Mouse (Mus musculus) hindbrain, embryonic 13.5 days (tissue): ENCODE data around the gene Gm14124. TPM values are rescaled to one million over a fixed set of nuclear protein-coding genes. Genes with fewer than 3 reads are reported as not detected.

Source experiments
- ATAC-seq: fragments of 200-750 bp; cut with Nextera tagmentation; 2 replicates; pipeline ENCODE4 v1.8.0; 2017; ENCODE audit warnings: moderate TSS enrichment; ENCODE audit not compliant: low FRiP score
- H3K27ac ChIP-seq: fragments of 300-500 bp; sonication (generic); 2 replicates; pipeline ENCODE4 v1.5.1; 2015; ENCODE audit warnings: inconsistent platforms, mild to moderate bottlenecking, moderate library complexity
- H3K27me3 ChIP-seq: fragments of 300-500 bp; sonication (generic); 2 replicates; pipeline ENCODE4 v1.6.1; 2015; ENCODE audit warnings: mild to moderate bottlenecking, inconsistent platforms
- H3K36me3 ChIP-seq: fragments of 300-500 bp; sonication (generic); 2 replicates; pipeline ENCODE4 v1.6.1; 2015; ENCODE audit warnings: mild to moderate bottlenecking, inconsistent platforms
- H3K4me1 ChIP-seq: fragments of 300-500 bp; sonication (generic); replicated peaks from 2 replicates; pipeline ENCODE4 v1.6.1; 2015; ENCODE audit warnings: inconsistent platforms
- H3K4me2 ChIP-seq: fragments of 300-500 bp; sonication (generic); 2 replicates; pipeline ENCODE4 v1.6.1; 2015; ENCODE audit warnings: inconsistent platforms, mild to moderate bottlenecking, moderate library complexity
- H3K4me3 ChIP-seq: fragments of 300-500 bp; sonication (generic); 2 replicates; pipeline ENCODE4 v1.5.1; 2015; ENCODE audit warnings: mild to moderate bottlenecking, inconsistent platforms
- H3K9ac ChIP-seq: fragments of 300-500 bp; sonication (generic); 2 replicates; pipeline ENCODE4 v1.6.1; 2015; ENCODE audit warnings: mild to moderate bottlenecking, inconsistent platforms
- H3K9me3 ChIP-seq: fragments of 300-500 bp; sonication (generic); 2 replicates; pipeline ENCODE4 v1.6.1; 2016; ENCODE audit warnings: inconsistent platforms
- WGBS: fragments of 180-500 bp; shearing (Covaris S2); methylation state at CpG from one replicate; pipeline ENCODE4 v1.1.7; 2015; 5-methylcytosine and 5-hydroxymethylcytosine counted together
- polyA plus RNA-seq: library from polyadenylated mRNA; unstranded; fragments of >200 nt; fragmentation: Nextera tagmentation; extraction: Ambion mirVana; gene quantifications from 2 replicates; pipeline ENCODE4 v1.2.1, GENCODE M21; 2015

The Gm14124 gene
- polyA plus RNA-seq, 1 experiment from 2014 or later = not detected

- Histone ChIP-seq H3K36me3 (peaks cover 67% of the 10 kb centered on the region), H3K4me2 (no peak overlapping the region)
- WGBS = 96% methylated on average over 1 of the region's 1 CpGs
Measured at GRCm38 (mm10) chr2:150318973-150319372, 61.7 kb downstream of the Gm14124 start.

More at GRCm38 (mm10) chr2:150318973-150319372, 61.7 kb downstream of the Gm14124 start:
- Histone ChIP-seq H3K4me1 (no peaks in the 10 kb centered on the region), H3K27ac (no peak overlapping the region), H3K9ac (no peak overlapping the region), H3K4me3 (no peak overlapping the region), H3K27me3 (no peaks in the 10 kb centered on the region), H3K9me3 (peaks cover 62% of the 10 kb centered on the region)
- ATAC-seq = no peak

Other genes starting within 250 kb of the Gm14124 start
- gene Zfp120, start 120.8 kb upstream of the Gm14124 start, polyA plus RNA-seq = 11.1 and 11.2 TPM in 2 replicates
- gene Gm10770, start 77.8 kb upstream of the Gm14124 start, polyA plus RNA-seq = not detected in 2 replicates
- gene Gm14139, start 75.8 kb upstream of the Gm14124 start, polyA plus RNA-seq = not detected in 2 replicates
- gene Zfp937, start 39.4 kb upstream of the Gm14124 start, polyA plus RNA-seq = 12.0 and 12.4 TPM in 2 replicates
- 3.2 and 4.3 TPM in 2 replicates for gene Gm21994, start 1.9 kb upstream of the Gm14124 start, polyA plus RNA-seq
- 0.88 and 1.2 TPM in 2 replicates for gene Gm10130, start 66.2 kb downstream of the Gm14124 start, polyA plus RNA-seq
- 14.9 and 15.8 TPM in 2 replicates for gene 3300002I08Rik, start 105.2 kb downstream of the Gm14124 start, polyA plus RNA-seq
- gene Zfp442, start 194.0 kb downstream of the Gm14124 start, polyA plus RNA-seq = 8.0 and 9.3 TPM in 2 replicates
- gene Zfp345, start 227.6 kb downstream of the Gm14124 start, polyA plus RNA-seq = not detected in 2 replicates